Mouse (Mus musculus) kidney, adult 2 months (tissue): ENCODE data around the gene Slco1a5.

Experiments
- CTCF ChIP-seq: fragments of 200-500 bp; conservative IDR thresholded peaks from 2 replicates; pipeline ENCODE4 v1.5.1; 2011; ENCODE audit warnings: low read depth, mild to moderate bottlenecking, control low read depth, low read length, moderate library complexity, mixed read lengths; ENCODE audit not compliant: insufficient read depth, insufficient read length
- POLR2A ChIP-seq: fragments of 200-500 bp; IDR thresholded peaks from one replicate; pipeline ENCODE4 v1.6.1; 2011; ENCODE audit warnings: low read depth, low read length, control low read depth

- TF ChIP-seq CTCF (no peak), POLR2A (no peak)
Measured at GRCm38 (mm10) chr6:142369568-142369967, 46.8 kb upstream of the Slco1a5 start.
